Mouse (Mus musculus) kidney, embryonic 14.5 days (tissue): ENCODE measurements around the gene Rock2. TPM values are rescaled to one million over a fixed set of nuclear protein-coding genes. Genes with fewer than 3 reads are reported as not detected.
"Not testable (repeated sequence)": the region's sequence is repeated elsewhere in the genome, so short reads cannot be mapped to it uniquely, and the experiment has no call there.

Source experiments
- ATAC-seq: fragments of 200-750 bp; cut with Nextera tagmentation; 2 replicates; pipeline ENCODE4 v1.8.0; 2017; ENCODE audit warnings: moderate number of reproducible peaks, mild to moderate bottlenecking, moderate TSS enrichment, moderate library complexity; ENCODE audit not compliant: low FRiP score, low TSS enrichment
- H3K27ac ChIP-seq: fragments of 300-500 bp; sonication (generic); 2 replicates; pipeline ENCODE4 v1.5.1; 2014; ENCODE audit warnings: low read depth, mild to moderate bottlenecking, low read length, moderate library complexity, mixed read lengths
- H3K27me3 ChIP-seq: fragments of 300-500 bp; sonication (generic); 2 replicates; pipeline ENCODE4 v1.6.1; 2014; ENCODE audit warnings: mild to moderate bottlenecking, low read length; ENCODE audit not compliant: control insufficient read depth, insufficient read depth
- H3K36me3 ChIP-seq: fragments of 300-500 bp; sonication (generic); 2 replicates; pipeline ENCODE4 v1.6.1; 2014; ENCODE audit warnings: low read length, mixed read lengths; ENCODE audit not compliant: control insufficient read depth, insufficient read depth
- H3K4me1 ChIP-seq: fragments of 300-500 bp; sonication (generic); 2 replicates; pipeline ENCODE4 v1.6.1; 2014; ENCODE audit warnings: low read length, mixed read lengths; ENCODE audit not compliant: control insufficient read depth, insufficient read depth
- H3K4me2 ChIP-seq: fragments of 300-500 bp; sonication (generic); replicated peaks from 2 replicates; pipeline ENCODE4 v1.6.1; 2014; ENCODE audit warnings: low read depth, mild to moderate bottlenecking, low read length
- H3K4me3 ChIP-seq: fragments of 300-500 bp; sonication (generic); 2 replicates; pipeline ENCODE4 v1.5.1; 2014; ENCODE audit warnings: mild to moderate bottlenecking, low read length
- H3K9ac ChIP-seq: fragments of 300-500 bp; sonication (generic); 2 replicates; pipeline ENCODE4 v1.6.1; 2014; ENCODE audit warnings: low read depth, mild to moderate bottlenecking, low read length, moderate library complexity
- H3K9me3 ChIP-seq: fragments of 300-500 bp; sonication (generic); 2 replicates; pipeline ENCODE4 v1.6.1; 2016; ENCODE audit warnings: low read length; ENCODE audit not compliant: control insufficient read depth
- WGBS: fragments of 180-500 bp; shearing (Covaris S2); extraction: QIAGEN DNeasy Blood & Tissue Kit; methylation state at CpG from one replicate; pipeline ENCODE4 v1.1.7; 2014; 5-methylcytosine and 5-hydroxymethylcytosine counted together
- polyA plus RNA-seq: library from polyadenylated mRNA; unstranded; fragments of >200 nt; fragmentation: Nextera tagmentation; extraction: Ambion mirVana; gene quantifications from 2 replicates; pipeline ENCODE4 v1.2.1, GENCODE M21; 2014

The Rock2 gene
- polyA plus RNA-seq, 1 experiment from 2014 or later: 22.3 TPM

DNA sequence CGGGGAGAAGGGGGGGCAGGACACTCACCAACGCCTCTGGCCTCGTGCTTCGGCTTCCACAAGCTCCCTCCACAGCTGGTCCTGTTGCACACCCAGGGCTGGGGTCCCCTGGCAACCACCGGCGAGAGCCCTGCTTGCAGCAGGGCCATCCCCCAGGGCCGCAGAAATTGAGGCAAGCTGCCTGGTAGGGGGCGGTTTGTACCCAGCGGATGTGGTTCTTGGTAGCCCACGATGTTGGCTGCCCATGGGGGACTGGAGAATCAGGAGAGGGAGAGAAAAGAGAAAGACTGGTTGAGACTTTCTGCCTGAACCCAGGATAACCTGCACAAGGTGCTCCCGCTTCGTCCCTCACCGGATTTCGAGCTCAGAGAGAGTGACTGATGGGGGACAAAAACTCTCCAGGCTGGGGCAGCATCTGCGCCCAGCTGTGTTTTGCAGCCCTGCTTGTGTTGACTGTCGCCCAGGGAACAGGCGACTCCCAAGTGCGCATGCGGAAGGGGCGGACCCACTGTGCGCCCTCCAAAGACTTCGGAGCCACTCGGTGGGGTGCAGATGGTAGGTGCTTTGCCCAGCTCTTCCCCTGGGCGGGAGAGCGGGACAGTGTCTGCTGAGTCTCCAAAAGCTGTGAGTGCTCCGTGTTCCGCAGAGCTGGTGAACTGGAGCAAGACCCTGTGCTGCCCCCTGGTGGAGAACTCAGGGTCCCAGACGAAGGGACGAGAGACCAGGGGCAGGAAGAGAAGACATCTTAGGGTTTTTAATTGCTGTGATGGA, 116.6 kb downstream of the Rock2 start, which contains the start of gene 2410004P03Rik:
TSS of gene 2410004P03Rik (minus strand) at position 628 of the 771 bp plus-strand sequence.
- no peak within 1 kb of the TSS for H3K27ac ChIP-seq
- H3K4me2 ChIP-seq: peak within 1 kb of the TSS; percentile 62
- H3K36me3 ChIP-seq: no peaks in the 10 kb centered on the region
- H3K9ac ChIP-seq: peak within 1 kb of the TSS; percentile 54
- peak; percentile 76 for ATAC-seq
- peak within 1 kb of the TSS; percentile 40 for H3K4me3 ChIP-seq
- no peaks in the 10 kb centered on the region for H3K4me1 ChIP-seq
- no peaks in the 10 kb centered on the region for H3K27me3 ChIP-seq
- WGBS: 9% methylated on average over 29 of the region's 29 CpGs
- H3K9me3 ChIP-seq: no peaks in the 10 kb centered on the region

DNA sequence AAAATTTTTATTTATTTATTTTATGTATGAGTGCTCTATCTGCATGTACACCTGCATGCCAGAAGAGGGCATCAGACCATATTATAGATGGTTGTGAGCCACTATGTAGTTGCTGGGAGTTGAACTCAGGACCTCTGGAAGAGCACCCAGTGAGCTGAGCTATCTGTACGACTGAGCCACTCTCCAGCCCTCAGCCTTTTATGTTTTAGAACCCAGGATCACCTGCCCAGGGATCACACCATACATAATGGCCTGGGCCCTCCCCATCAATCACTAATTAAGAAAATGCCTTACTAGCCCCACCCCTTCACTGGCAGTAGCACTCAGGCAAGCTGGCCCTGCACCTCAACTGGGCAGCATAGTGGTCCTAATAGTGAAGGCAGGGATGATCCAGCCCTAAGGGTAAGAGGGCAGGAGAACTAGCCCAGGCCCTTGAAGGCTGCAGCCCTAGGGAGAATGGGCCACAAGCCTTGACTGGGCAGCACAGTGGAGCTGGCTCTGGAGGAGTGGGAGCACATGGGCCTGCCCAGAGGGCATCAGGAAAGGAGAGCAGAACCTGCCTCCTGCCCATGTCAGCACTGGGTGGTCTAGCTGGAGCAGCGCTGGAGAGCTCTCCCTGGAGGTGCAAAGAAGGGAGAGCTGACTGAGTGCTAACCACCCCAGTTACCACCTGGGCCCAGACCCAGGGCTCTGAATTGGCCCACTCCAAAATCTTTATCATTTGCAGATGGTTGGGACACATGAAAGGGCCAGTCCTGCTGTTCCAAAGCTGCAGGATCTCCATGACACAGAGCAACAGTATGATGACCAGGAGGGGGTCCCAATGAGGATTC, 117.6 kb downstream of the Rock2 start:
- Histone ChIP-seq H3K4me1 (no peaks in the 10 kb centered on the region), H3K27me3 (no peaks in the 10 kb centered on the region), H3K9ac (no peak overlapping the region), H3K27ac (no peak overlapping the region), H3K4me2 (no peak overlapping the region), H3K36me3 (no peaks in the 10 kb centered on the region), H3K9me3 (no peaks in the 10 kb centered on the region), H3K4me3 (no peak overlapping the region)
- WGBS: 80% methylated on average over 2 of the region's 2 CpGs
- ATAC-seq: peak; percentile 30

DNA sequence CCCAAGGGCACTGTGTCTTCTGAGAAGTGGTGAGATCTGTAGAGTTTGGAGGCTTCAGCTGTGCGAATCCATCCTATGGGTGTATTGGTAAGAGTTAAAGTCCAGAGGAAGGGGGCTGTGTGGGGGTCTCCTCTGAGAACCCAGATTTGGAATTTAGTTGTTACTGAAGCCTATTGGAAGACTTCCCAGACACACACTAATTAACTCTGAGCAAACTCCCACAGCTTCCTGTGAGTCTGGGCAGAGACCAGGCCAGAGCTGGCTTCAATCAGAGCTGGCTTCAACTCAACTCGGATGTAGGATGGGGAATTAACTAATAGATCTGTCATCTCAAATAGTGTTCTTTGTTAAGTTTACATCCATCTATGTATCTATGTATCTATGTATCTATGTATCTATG, 121.0 kb downstream of the Rock2 start:
- no peaks in the 10 kb centered on the region for H3K27me3 ChIP-seq
- 64% methylated on average over 2 of the region's 2 CpGs for WGBS
- H3K36me3 ChIP-seq: no peaks in the 10 kb centered on the region
- no peak overlapping the region for H3K9ac ChIP-seq
- ATAC-seq: no peak
- H3K4me2 ChIP-seq: no peak overlapping the region
- no peaks in the 10 kb centered on the region for H3K9me3 ChIP-seq
- no peak overlapping the region for H3K4me3 ChIP-seq
- H3K4me1 ChIP-seq: no peaks in the 10 kb centered on the region
- no peak overlapping the region for H3K27ac ChIP-seq

DNA sequence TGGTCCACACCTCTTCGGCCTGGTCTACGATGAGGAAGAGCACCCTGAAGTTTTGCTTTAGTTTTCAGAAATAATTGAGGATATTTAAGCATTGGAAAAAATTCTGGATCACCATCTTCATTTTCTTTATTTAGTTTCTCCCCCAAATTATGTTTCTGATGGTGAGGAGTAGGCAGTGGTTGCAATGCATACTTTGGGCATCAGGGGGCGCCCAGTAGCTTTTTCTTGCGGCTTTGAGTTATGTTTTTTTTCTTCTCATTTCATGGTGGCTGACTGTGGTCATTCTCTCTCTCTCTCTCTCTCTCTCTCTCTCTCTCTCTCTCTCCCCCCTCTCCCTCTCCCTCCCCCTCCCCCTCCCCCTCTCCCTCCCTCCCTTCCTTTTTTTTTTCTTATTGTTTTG, 123.8 kb downstream of the Rock2 start:
- no peaks in the 10 kb centered on the region for H3K27me3 ChIP-seq
- H3K4me1 ChIP-seq: no peaks in the 10 kb centered on the region
- H3K4me2 ChIP-seq: no peak overlapping the region
- no peaks in the 10 kb centered on the region for H3K9me3 ChIP-seq
- no peak overlapping the region for H3K27ac ChIP-seq
- 29% methylated on average over 4 of the region's 4 CpGs for WGBS
- H3K9ac ChIP-seq: no peak overlapping the region
- ATAC-seq: no peak
- H3K4me3 ChIP-seq: no peak overlapping the region
- H3K36me3 ChIP-seq: no peaks in the 10 kb centered on the region

DNA sequence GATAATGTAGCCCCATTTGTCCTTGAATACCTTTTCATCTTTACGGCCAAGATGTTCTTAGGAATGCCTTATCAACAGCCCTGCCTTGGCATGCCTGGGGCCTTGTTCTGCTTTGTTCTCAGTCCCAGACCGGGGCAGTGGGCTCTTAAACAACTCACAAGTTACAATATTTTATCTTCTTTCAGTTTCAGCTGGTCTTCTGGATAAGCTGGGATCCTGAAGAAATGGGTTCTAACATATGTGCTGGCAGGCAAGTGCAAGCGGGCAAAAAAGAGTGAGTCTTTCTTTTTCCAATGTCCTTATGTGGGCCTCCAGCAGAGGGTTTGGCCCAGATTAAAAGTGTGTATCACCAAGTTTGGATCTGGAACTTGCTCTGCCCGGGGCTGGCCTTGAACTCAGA, 126.4 kb downstream of the Rock2 start:
- H3K4me2 ChIP-seq, H3K4me1 ChIP-seq, H3K9ac ChIP-seq, H3K27ac ChIP-seq, H3K36me3 ChIP-seq, ATAC-seq, H3K27me3 ChIP-seq, H3K9me3 ChIP-seq, H3K4me3 ChIP-seq: not testable (repeated sequence)
- 79% methylated on average over 4 of the region's 4 CpGs for WGBS

DNA sequence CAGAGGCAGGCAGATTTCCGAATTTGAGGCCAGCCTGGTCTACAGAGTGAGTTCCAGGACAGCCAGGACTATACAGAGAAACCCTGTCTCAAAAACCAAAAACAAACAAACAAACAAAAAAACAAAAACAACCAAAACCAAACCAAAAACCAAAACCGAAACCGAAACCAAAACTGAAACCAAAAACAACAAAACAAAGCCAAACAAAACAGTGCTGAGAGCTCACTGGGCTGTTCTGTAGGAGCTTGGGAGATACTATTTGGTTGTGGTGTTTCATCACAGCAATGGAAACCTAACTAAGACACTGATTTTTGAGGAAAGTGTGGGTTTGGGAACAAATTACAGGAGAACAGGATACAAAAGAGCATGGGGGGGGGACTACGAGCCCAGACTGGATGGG, 127.5 kb downstream of the Rock2 start:
- Histone ChIP-seq H3K27ac (no peak overlapping the region), H3K9me3 (no peaks in the 10 kb centered on the region), H3K4me1 (no peaks in the 10 kb centered on the region), H3K4me3 (no peak overlapping the region), H3K9ac (no peak overlapping the region), H3K36me3 (no peaks in the 10 kb centered on the region), H3K27me3 (no peaks in the 10 kb centered on the region), H3K4me2 (no peak overlapping the region)
- ATAC-seq: no peak
- 89% methylated on average over 4 of the region's 4 CpGs for WGBS

DNA sequence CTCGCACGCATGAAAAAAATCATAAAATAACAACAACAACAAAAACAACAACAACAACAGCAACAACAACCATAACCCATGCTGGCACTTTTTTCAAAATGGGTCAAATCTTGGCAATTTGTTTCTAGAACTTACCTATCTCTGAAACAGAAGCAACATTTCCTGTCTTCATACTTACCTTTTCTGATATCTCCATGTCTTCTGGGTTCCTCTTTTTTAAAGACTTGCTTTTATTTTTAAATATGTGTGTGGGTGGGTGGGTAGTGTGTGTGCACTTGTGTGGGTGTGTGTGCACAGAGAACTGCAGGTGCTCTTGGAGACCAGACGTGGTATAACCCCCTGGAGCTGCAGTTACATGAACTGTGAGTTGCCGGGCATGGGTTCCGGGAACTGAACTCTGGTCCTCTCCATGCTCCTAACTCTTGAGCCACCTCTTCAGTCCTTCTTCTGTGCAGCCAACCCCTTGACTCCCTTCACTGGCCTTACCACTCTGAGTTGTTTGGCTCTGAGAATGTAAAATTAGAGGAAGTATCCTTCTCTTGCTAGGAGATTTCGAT, 129.9 kb downstream of the Rock2 start:
- H3K4me1 ChIP-seq: no peaks in the 10 kb centered on the region
- no peak overlapping the region for H3K4me2 ChIP-seq
- WGBS: 93% methylated on average over 6 of the region's 6 CpGs
- no peaks in the 10 kb centered on the region for H3K9me3 ChIP-seq
- ATAC-seq: no peak
- no peaks in the 10 kb centered on the region for H3K27me3 ChIP-seq
- H3K27ac ChIP-seq: no peak overlapping the region
- no peak overlapping the region for H3K9ac ChIP-seq
- no peaks in the 10 kb centered on the region for H3K36me3 ChIP-seq
- no peak overlapping the region for H3K4me3 ChIP-seq

DNA sequence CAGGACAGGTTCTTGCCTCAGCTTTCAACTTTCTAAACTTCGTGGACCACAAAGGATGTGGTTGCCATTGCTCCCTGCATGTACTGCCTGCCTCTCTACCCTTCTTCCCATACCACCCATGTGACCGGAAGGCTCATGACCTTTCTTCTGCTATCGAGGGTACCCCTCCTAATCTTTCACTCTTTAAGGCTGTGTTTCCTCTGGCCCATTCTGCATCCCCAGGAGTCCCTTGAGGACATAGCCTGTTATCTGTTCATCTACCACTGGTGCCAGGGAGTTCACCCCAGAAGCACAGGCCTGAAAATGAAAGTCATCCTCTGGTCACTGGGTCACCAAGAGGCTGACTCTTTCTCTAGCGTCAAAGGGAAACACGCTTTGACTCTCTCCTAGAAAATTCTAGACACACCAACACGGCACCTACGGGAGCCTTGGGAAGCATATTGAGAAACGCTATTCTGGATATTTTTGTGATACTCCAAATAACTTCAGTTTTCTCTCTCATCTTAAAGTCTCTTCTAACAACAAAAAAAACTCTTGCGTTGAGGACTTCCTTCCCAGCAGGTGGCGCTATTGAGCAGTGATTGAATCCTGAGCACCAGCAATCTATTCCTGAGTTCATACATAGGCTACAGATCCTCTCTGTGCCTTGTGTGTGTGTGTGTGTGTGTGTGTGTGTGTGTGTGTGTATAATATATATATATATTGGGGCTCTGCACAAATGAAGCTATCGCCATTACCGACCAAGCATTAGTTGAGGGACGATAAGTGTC, 138.2 kb downstream of the Rock2 start:
- Histone ChIP-seq H3K27ac (no peak overlapping the region), H3K4me3 (no peak overlapping the region), H3K9me3 (no peaks in the 10 kb centered on the region), H3K36me3 (no peaks in the 10 kb centered on the region), H3K4me1 (no peaks in the 10 kb centered on the region), H3K27me3 (peaks cover 5% of the 10 kb centered on the region; the same call in 1 of the 2 replicates), H3K9ac (no peak overlapping the region), H3K4me2 (no peak overlapping the region)
- no peak for ATAC-seq
- WGBS: 44% methylated on average over 13 of the region's 13 CpGs
